Mouse (Mus musculus): ENCODE results near the gene Nae1. TPM values are rescaled to one million over a fixed set of nuclear protein-coding genes. Genes with fewer than 3 reads are reported as not detected.
"Not testable (repeated sequence)": the region's sequence is repeated elsewhere in the genome, so short reads cannot be mapped to it uniquely, and the experiment has no call there.

The Nae1 gene
- 69.9 and 85.6 TPM in 2 replicates for polyA plus RNA-seq (2011; ENCODE audit: insufficient read length, low read depth, missing spikeins)

DNA sequence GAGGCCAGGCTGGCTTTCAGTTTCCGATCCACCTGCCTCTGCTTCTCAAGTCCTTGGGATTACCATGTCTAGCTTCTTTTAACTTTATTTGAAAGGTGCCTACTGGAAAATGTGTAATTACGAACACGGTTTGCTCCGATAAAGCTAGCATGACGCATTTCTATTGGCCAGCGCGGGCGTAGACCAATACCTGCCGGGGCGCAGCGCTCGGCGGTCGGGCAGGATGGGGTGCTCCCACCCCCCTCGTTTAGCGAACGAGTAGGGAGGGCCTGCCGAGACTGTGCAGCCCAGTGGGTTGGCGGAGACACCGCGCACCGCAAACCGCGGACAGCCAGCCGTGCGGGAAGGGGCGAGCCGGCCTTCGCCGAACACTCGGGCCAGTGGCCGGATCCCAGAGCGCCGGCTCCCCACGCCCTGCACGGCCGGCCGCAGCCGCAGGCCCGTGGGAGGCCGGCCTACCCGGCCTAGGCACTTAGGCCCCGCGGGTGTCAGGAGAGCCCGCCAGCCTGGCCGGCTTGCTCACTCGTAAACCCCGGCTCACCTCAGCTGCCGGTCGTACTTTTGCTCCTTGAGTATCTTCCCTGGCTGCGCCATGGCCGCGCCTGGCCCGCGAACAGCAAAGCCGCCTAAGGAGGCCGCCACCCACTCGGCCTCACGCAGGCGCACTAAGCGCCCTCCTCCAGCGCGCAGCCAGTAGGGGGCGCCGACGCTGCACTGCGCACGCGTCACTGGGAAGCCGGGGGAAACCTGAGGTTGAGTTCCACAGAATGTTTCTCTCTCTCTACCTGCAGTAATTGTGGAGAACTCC, at the start of gene Nae1, which contains the start of gene Car7:
Gene Nae1 (minus strand): TSS at position 667 of the 808 bp plus-strand sequence.
Gene Car7 (plus strand): TSS at position 719 of the 808 bp plus-strand sequence.
- H3K4me1 ChIP-seq (ENCODE audit: control insufficient read depth, insufficient read depth, low read length) = no peaks in the 10 kb centered on the region
- TF ChIP-seq POLR2A (IDR thresholded peaks at IDR 0.05; ENCODE audit: low read depth, low read length) (peak; percentile 96), CTCF (IDR thresholded peaks at IDR 0.05; ENCODE audit: borderline replicate concordance, insufficient read depth, low read length) (peak; percentile 96)
- peak within 1 kb of the TSS; percentile 83 for H3K4me3 ChIP-seq (ENCODE audit: insufficient read depth, low read length)

GRCm38 (mm10) chr8:104577606-104578005, 43.2 kb upstream of the Nae1 start:
- not testable (repeated sequence) for H3K27ac ChIP-seq (ENCODE audit: insufficient read depth, low read length); H3K4me3 ChIP-seq (ENCODE audit: insufficient read depth, low read length); H3K4me1 ChIP-seq (ENCODE audit: control insufficient read depth, insufficient read depth, low read length)

More for the DNA sequence above, at the start of gene Nae1, which contains the start of gene Car7:
- no peak within 1 kb of the TSS for H3K27ac ChIP-seq (ENCODE audit: insufficient read depth, low read length)

DNA sequence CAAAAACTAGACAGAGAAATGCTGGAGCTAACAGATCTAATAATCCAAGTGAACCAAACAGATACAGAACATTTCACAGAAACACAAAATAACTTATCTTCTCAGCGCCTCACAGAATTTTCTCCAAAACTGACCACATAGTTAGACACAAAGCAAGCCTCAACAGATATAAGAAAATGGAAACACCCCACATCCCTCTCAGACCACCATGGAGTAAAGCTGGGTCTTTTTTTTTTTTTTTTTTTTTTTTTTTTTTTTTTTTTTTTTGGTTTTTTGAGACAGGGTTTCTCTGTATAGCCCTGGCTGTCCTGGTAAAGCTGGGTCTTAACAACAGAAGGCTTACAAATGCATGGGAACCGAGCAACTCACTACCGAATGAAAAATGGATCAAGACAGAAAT, 42.4 kb upstream of the Nae1 start:
- TF ChIP-seq CTCF (IDR thresholded peaks at IDR 0.05; ENCODE audit: borderline replicate concordance, insufficient read depth, low read length) = no peak
- TF ChIP-seq POLR2A (IDR thresholded peaks at IDR 0.05; ENCODE audit: low read depth, low read length) = no peak
- no peak overlapping the region for H3K27ac ChIP-seq (ENCODE audit: insufficient read depth, low read length)

DNA sequence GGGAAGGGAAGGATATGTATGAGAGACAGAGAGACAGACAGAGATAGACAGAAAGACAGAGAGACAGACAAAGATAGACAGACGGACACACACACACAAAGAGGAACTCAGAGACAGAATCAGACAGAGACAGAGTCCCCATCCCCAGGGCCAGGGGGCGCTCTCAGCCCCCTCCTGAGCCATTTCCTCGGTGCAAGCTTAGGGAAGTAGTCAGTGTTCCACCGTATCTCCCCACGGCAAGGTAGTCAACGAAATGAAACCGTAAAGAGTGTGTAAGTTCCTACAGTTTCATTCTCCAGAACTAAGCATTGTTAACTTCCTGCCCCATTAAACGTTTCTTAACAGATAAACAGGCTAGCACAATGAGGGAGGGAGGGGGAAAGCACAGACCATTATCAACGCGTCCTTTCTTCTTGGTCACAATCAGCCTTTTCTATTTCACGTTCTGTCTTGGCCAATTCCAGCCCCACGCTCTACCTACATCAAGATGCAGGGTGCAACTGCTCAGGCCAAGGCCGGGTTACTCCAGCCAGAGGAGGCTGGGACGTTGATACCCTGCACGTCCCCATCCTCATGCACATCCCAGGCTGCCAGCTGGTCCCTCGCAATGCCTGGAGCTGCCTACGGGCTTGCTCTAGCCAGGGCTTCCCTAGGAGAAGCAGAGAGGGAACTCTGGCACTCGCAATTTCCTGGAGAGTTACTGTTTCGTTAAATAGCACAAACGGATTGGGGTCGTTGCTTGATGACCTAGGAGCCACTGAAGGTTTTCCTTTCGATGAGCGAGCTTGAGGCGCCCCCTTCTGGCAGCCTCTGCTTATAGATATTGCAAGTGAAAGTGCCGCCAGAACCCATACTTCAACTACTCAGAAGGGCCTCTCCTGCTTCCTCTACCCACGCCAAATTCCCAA, 36.3 kb upstream of the Nae1 start:
- peak overlapping the region; percentile 38 for H3K4me3 ChIP-seq (ENCODE audit: insufficient read depth, low read length)
- H3K4me1 ChIP-seq (ENCODE audit: control insufficient read depth, insufficient read depth, low read length) = no peaks in the 10 kb centered on the region
- H3K27ac ChIP-seq (ENCODE audit: insufficient read depth, low read length) = no peak overlapping the region
- TF ChIP-seq CTCF (IDR thresholded peaks at IDR 0.05; ENCODE audit: borderline replicate concordance, insufficient read depth, low read length) (peak; percentile 59), POLR2A (IDR thresholded peaks at IDR 0.05; ENCODE audit: low read depth, low read length) (no peak; the same call in 1 of the 2 replicates)

More for the DNA sequence above, 42.4 kb upstream of the Nae1 start:
- Histone ChIP-seq H3K4me1 (ENCODE audit: control insufficient read depth, insufficient read depth, low read length) (no peaks in the 10 kb centered on the region), H3K4me3 (ENCODE audit: insufficient read depth, low read length) (no peak overlapping the region)

GRCm38 (mm10) chr8:104569559-104569958, 35.1 kb upstream of the Nae1 start:
- Histone ChIP-seq H3K4me3 (ENCODE audit: insufficient read depth, low read length) (no peak overlapping the region), H3K4me1 (ENCODE audit: control insufficient read depth, insufficient read depth, low read length) (no peaks in the 10 kb centered on the region), H3K27ac (ENCODE audit: insufficient read depth, low read length) (no peak overlapping the region)
- TF ChIP-seq POLR2A (IDR thresholded peaks at IDR 0.05; ENCODE audit: low read depth, low read length) (no peak), CTCF (IDR thresholded peaks at IDR 0.05; ENCODE audit: borderline replicate concordance, insufficient read depth, low read length) (no peak)

- Histone ChIP-seq H3K4me3 (ENCODE audit: insufficient read depth, low read length) (no peak overlapping the region), H3K4me1 (ENCODE audit: control insufficient read depth, insufficient read depth, low read length) (no peaks in the 10 kb centered on the region), H3K27ac (ENCODE audit: insufficient read depth, low read length) (no peak overlapping the region)
- TF ChIP-seq POLR2A (IDR thresholded peaks at IDR 0.05; ENCODE audit: low read depth, low read length) (no peak), CTCF (IDR thresholded peaks at IDR 0.05; ENCODE audit: borderline replicate concordance, insufficient read depth, low read length) (no peak)
Observed at GRCm38 (mm10) chr8:104565457-104565798, 31.0 kb upstream of the Nae1 start.

DNA sequence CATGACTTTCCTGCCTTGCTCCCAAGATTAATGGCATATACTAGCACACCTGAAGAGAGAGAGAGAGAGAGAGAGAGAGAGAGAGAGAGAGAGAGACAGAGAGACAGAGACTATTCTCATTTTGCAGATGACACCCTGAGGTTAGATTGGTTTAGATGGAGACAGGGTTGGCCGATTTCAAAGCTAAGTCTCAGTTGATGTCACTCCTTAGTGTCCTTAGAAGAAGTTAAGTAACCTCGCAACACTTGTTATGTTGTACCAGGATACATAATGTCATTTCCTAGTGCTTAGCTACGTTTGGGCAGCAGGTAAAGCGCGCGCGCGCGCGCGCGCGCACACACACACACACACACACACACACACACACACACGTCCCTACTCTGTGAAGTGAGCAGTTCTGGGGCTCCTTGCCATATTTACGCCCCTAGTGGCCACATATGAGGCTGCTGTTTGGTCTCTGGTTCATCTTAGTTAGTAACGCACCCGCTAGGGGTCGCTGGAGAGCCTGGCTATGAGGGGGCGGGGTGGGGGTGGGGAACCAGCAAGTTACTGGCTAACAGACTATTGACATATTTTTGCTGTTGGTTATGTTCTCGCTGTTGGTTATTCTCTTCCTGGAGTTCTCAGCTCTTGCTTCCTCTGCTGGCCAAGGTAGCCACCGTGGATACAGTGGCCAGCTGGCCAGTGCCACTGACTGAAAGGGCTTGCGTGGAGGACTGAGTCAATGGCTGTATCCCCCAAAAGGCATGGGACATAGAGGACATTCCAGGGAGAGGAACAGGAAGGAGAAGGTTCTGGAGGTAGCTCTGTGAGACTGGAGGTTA, 30.4 kb upstream of the Nae1 start:
- Histone ChIP-seq H3K4me3 (ENCODE audit: insufficient read depth, low read length) (no peak overlapping the region), H3K27ac (ENCODE audit: insufficient read depth, low read length) (no peak overlapping the region)

DNA sequence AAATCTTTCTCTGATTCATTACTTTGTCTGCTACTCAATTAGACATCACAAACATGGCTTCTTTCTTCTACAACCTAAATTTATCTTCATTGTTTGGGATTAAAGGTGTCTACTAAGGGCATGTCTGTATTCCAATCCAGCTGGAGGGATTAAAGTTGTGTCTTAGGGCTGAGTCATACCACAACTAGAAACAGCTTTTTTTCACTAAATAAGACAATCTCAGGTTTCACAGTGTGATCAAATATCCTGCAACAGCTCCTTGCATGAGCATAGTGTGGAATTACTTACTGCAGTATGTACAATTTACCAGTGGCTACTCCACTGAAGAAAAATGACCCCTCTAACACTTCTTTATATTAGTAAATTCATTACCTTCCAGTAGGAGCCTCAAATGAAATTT, 26.3 kb upstream of the Nae1 start:
- Histone ChIP-seq H3K4me1 (ENCODE audit: control insufficient read depth, insufficient read depth, low read length) (no peaks in the 10 kb centered on the region), H3K27ac (ENCODE audit: insufficient read depth, low read length) (no peak overlapping the region), H3K4me3 (ENCODE audit: insufficient read depth, low read length) (no peak overlapping the region)
- TF ChIP-seq POLR2A (IDR thresholded peaks at IDR 0.05; ENCODE audit: low read depth, low read length) (no peak), CTCF (IDR thresholded peaks at IDR 0.05; ENCODE audit: borderline replicate concordance, insufficient read depth, low read length) (no peak)

More for the DNA sequence above, 30.4 kb upstream of the Nae1 start:
- no peaks in the 10 kb centered on the region for H3K4me1 ChIP-seq (ENCODE audit: control insufficient read depth, insufficient read depth, low read length)
- TF ChIP-seq CTCF (IDR thresholded peaks at IDR 0.05; ENCODE audit: borderline replicate concordance, insufficient read depth, low read length) (peak; percentile 46), POLR2A (IDR thresholded peaks at IDR 0.05; ENCODE audit: low read depth, low read length) (no peak)

DNA sequence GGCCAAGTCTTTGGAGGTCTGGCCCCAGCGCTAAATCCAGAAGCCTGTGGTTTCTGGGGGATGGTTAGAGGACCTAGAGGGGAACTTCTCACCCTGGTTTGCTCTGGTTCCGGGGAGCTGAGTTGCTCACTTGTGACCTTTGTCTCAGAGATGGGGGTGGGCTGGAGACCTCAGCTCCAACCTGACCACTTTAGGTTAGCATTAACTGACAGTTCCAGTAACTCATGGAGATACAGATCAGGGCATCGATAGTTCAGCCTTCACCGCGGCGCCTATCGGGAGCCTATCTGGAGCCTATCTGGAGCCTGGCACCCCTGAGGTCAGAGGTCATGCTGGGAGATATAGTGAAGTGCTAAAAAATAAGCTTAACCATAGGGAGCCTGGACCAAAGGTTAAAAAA, 22.8 kb upstream of the Nae1 start:
- no peak for TF ChIP-seq CTCF (IDR thresholded peaks at IDR 0.05; ENCODE audit: borderline replicate concordance, insufficient read depth, low read length)
- no peak for TF ChIP-seq POLR2A (IDR thresholded peaks at IDR 0.05; ENCODE audit: low read depth, low read length)
- Histone ChIP-seq H3K27ac (ENCODE audit: insufficient read depth, low read length) (no peak overlapping the region), H3K4me1 (ENCODE audit: control insufficient read depth, insufficient read depth, low read length) (no peaks in the 10 kb centered on the region), H3K4me3 (ENCODE audit: insufficient read depth, low read length) (no peak overlapping the region)
